Mouse (Mus musculus) adrenal gland, postnatal 36 days (tissue): ENCODE results near the gene Pes1. TPM values are rescaled to one million over a fixed set of nuclear protein-coding genes. Genes with fewer than 3 reads are reported as not detected.
"Not testable (repeated sequence)": the region's sequence is repeated elsewhere in the genome, so short reads cannot be mapped to it uniquely, and the experiment has no call there.

Experiments used
- DNase-seq, 2 experiments: peaks; one replicate each; pipeline ENCODE4 v3.0.0; 2021; ENCODE audit warnings: mixed read lengths in 1 of 2
- total RNA-seq, 2 experiments: library from RNA; stranded (reverse); gene quantifications; 2 replicates each; pipeline ENCODE4 v1.2.3; 2021

Pes1 gene
- total RNA-seq, 2 experiments from 2014 or later, result 62.0 to 64.2 TPM

DNA sequence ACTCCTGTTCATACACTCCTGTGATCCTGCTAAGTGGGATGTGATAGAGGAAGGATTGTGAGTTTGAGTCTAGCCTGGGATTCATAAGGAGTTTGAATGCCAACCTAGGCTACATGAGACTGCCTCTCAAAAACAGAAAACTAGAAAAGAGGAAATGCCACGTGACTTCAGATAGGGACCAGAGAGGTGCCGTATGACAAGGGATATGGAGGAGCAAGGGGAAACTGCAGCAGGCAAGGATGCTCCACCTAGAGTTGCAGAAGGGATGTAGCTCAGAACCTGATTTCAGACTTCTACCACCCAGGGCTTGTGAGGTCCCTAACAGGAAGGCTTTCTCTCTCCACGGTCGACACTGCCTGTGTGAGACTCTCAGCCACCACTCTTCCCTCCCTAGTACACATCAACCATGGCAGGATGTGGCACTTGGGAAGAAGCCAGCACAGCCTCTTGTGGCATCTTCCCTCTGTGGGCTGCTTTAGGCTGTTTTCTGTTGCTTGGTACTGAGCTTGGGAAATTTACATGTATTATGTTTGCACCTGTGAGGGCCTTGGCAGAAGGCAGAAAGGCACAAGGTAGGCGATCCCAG lies 41.5 kb downstream of the Pes1 start:
- DNase-seq, result no peak

DNA sequence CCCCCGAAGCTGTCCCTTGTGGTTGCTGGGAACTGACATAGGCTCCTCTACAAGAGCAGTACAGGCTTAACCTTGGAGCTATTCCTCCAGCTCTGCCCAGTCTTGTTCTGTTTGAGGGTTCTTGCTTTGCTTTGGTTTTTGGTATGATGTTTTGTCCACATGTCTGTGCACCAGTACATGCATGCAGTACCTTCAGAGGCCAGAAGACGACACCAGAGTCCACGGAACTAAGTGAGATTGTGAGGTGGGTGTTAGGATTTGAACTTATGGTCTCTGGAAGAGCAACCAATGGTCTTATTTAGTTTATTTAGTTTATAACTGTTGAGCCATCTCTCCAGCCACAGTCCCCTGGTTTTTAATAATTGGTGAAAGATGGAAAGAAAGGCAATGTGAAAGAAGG lies 42.7 kb downstream of the Pes1 start:
- DNase-seq, result no peak

DNA sequence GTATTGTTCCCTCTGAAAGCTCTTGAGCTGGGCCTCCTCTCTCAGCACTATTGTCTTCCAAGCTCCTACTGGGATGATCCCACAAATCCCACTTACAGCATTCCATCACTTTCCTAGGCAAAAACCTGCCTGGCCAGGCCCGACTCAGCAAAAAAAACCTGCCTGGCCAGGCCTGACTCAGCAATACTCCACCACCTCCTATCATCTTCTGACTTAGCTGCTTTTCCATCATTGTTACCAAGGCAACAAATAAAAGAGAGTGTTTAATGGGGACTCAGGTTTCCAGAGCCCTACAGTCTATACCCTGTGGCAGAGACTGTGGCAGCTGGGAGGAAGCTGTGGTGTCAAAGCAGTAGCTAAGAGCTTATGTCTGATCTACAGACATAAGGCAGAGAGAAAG lies 48.8 kb downstream of the Pes1 start:
- DNase-seq, result no peak

DNA sequence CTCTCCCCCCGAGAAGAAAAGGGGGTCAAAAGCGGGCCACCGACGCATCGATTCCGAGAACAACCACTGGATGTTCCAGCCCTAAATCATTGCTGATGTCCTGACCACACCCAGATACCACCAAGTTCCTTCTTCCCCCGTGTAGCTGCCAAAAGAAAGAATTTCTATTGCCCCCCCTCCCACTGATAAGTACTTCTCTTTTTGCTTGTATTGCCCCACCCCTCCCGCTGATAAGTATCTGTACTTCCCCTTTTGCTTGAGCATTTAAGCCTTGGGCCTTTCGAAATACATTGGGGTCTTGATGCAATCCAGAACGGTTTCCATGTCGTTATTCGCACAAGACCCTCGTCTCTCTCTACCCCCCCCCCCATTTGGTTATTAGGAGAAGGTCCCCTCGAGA lies 52.0 kb downstream of the Pes1 start:
- not testable (repeated sequence) for DNase-seq

DNA sequence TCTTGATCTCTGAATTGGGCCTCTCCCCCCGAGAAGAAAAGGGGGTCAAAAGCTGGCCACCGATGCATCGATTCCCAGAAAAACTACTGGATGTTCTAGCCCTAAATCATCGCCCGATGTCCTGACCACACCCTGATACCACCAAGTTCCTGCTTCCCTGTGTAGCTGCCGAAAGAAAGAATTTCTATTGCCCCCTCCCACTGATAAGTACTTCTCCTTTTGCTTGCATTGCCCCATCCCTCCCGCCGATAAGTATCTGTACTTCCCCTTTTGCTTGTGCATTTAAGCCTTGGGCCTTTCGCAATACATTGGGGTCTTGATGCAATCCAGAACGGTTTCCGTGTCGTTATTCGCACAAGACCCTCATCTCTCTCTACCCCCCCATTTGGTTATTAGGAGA lies 58.3 kb downstream of the Pes1 start:
- DNase-seq, result not testable (repeated sequence)

DNA sequence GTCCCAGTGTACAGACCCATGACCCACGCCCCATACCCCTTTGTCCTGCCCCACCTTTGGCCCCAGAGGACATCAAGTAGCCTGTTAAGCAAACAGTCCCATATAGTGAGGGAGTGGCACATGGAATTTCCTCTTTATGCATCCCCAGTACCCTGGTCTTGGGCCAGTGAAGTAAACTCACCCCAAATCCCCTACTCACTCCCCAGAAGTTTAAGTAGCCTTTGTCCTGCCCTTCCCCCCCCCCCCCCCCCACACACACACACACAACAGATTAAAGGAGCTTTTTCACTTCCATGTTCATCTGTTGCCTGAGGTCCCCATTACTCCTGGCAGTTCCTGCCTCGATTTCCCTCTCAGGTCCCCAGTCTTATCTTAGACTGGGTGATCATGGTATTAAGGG lies 59.5 kb downstream of the Pes1 start:
- no peak for DNase-seq

DNA sequence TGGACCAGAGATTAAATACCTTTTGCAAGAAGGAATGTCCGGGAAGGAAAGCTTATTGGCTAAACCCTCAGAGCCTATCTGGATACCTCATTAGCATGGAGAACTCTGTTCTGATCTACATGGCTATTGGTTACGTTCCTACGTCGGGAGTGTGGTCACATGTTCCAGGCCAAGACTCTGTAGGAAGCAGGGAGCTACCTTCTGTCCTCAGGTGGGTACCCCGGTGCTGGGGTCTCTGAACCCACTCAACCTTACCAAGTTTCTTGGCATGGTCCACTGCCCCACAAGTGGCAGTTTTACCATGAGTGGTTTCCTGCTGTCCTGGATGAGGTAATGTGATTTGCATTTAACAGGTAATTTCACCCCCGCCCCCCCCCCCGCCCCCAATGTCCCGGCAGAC lies 63.3 kb downstream of the Pes1 start:
- DNase-seq, result no peak

DNA sequence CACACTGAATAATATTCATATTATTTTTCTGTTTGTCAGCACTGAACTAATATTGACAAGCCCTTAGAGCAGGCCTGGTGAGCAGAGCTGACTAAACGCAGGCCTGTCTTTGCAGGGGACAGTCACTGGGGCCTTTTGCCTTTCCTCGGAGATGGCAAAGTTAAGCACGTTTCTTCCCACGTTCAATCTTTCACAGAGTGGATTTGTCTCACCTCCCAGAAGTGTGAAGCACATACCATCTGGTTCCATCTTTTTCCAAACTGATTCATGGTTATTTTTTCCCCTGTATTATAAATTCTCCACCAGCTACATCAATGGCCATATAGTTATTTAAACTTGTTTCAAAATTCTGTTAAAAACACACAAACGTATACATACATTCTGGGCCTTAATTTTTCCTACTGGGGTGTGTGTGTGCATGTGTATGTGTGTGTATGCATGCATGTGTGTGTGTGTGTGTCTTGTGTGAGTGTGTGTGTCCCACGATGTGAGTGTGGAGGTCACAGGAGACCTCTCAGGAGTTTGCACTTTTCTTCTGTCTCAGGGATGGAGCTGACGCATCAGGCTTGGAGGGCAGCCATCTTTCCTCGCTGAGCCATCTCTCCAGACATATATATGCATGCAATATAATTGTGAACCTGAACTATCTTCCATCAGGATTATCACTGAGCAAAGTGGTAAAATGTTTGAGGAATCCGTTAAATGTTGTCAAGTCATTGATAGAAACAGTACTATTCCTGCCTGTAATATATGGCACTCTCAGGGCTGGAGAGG lies 64.0 kb downstream of the Pes1 start:
- DNase-seq, result no peak

DNA sequence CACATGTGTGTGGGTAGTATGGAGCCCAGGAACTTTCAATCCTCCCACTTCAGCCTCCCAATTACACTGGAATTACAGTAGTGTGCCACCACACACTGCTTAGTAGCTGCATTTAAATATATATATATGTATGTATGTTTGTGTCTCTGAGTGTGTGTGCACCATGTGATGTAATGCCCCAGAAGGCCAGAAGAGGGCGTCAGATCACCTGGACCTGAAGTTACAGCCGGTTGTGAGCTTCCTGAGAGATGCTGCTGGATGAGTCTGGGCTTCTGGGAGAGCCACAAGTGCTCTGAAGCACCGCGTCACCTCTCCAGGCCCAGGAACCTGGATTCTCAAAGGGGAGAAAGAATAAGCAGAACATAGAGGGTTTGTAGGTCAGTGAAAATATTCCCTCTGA lies 65.6 kb downstream of the Pes1 start:
- no peak for DNase-seq

Other genes with a start within 250 kb of the Pes1 start
- 1 to 10 TPM; 2.2 to 2.5 TPM for gene Osbp2, start 100.1 kb upstream of the Pes1 start, total RNA-seq
- gene 4921536K21Rik, start 68.9 kb upstream of the Pes1 start, total RNA-seq, result under 1 TPM; 0.60 to 0.63 TPM
- 1 to 10 TPM; 4.0 to 6.0 TPM for gene Dusp18, start 68.7 kb upstream of the Pes1 start, total RNA-seq
- gene Slc35e4, start 49.3 kb upstream of the Pes1 start, total RNA-seq, result 1 to 10 TPM; 5.5 to 7.2 TPM
- 100 to 1,000 TPM; 131 to 132 TPM for gene Tcn2, start 31.8 kb upstream of the Pes1 start, total RNA-seq
- not detected for gene 4930556J24Rik, start 12.8 kb downstream of the Pes1 start, total RNA-seq
- under 1 TPM in 1 of 2 experiments, not detected in 1; 0.20 TPM for gene Gal3st1, start 19.7 kb downstream of the Pes1 start, total RNA-seq
- gene Sec14l4, start 67.5 kb downstream of the Pes1 start, total RNA-seq, result 1 to 10 TPM; 1.7 to 6.7 TPM
- not detected for gene Sec14l3, start 100.9 kb downstream of the Pes1 start, total RNA-seq
- gene Mtfp1, start 131.5 kb downstream of the Pes1 start, total RNA-seq, result 10 to 100 TPM; 22.2 to 22.3 TPM
- 1 to 10 TPM; 1.3 to 1.5 TPM for gene Sec14l2, start 159.4 kb downstream of the Pes1 start, total RNA-seq
- 10 to 100 TPM; 24.7 to 24.9 TPM for gene Rnf215, start 171.2 kb downstream of the Pes1 start, total RNA-seq
- gene Ccdc157, start 196.3 kb downstream of the Pes1 start, total RNA-seq, result 10 to 100 TPM in 1 of 2 experiments, 1 to 10 TPM in 1; 7.3 to 11.6 TPM
- gene Sf3a1, start 196.4 kb downstream of the Pes1 start, total RNA-seq, result 10 to 100 TPM; 43.6 to 60.1 TPM
- 10 to 100 TPM; 14.6 to 24.3 TPM for gene Tbc1d10a, start 222.8 kb downstream of the Pes1 start, total RNA-seq